In genomic region chrX:12137121-12137521, GRCm38 (mm10) we compare ENCODE assay signal across 8 mouse cellular contexts. TPM values are rescaled to one million over a fixed set of nuclear protein-coding genes. Genes with fewer than 3 reads are reported as not detected.
DNase-seq lines count a peak whose midpoint lies in the region; ATAC-seq and TF ChIP-seq lines count a peak whose summit lies in the region.

No protein-coding gene starts in this region.

- no peak for DNase-seq in kidney, adult 2 months
- DNase-seq in kidney, postnatal 10 days, result no peak
- peak; percentile 47 for DNase-seq in hindbrain, embryonic 11.5 days (ENCODE audit: low spot score)
- DNase-seq in thymus, postnatal 25 days, result peak; percentile 44
- DNase-seq in left cerebral cortex, adult 18-20 months (ENCODE audit: low spot score in 2 of 2), result no peak
- no peak for DNase-seq in cerebellum, adult 11 months

- no peaks in the 10 kb centered on the region for H3K9me3 ChIP-seq in hindbrain, embryonic 11.5 days (ENCODE audit: control insufficient read depth, low read length)

- H3K27me3 ChIP-seq in kidney, adult 2 months (replicated peaks; ENCODE audit: control insufficient read depth, insufficient read depth, low read length), result no peaks in the 10 kb centered on the region
- H3K27me3 ChIP-seq in hindbrain, embryonic 11.5 days (ENCODE audit: control insufficient read depth, insufficient read depth, low read length), result peaks cover 61% of the 10 kb centered on the region

- WGBS in kidney, adult 2 months, result 51% methylated on average over 25 of the region's 25 CpGs
- 3% methylated on average over 25 of the region's 25 CpGs for WGBS in bone marrow, adult 2 months
- 7% methylated on average over 24 of the region's 25 CpGs for WGBS in hindbrain, embryonic 11.5 days
- WGBS in macrophage (ENCODE audit: missing documents), result 16% methylated on average over 23 of the region's 25 CpGs

- peak overlapping the region; percentile 32 for H3K9ac ChIP-seq in hindbrain, embryonic 11.5 days (ENCODE audit: low read depth, low read length)

- TF ChIP-seq CTCF in kidney, adult 2 months (conservative IDR thresholded peaks at IDR 0.05; ENCODE audit: insufficient read depth, insufficient read length, low read depth, low read length), result no peak
- TF ChIP-seq CTCF in bone marrow, adult 2 months (IDR thresholded peaks at IDR 0.05; ENCODE audit: control insufficient read depth, insufficient read depth, low read length), result no peak

- 0 out of 2 replicates have a peak, but pooled peaks cover 3% of the 10 kb centered on the region for H3K4me1 ChIP-seq in kidney, adult 2 months (ENCODE audit: control insufficient read depth, insufficient read depth, low read length)
- no peaks in the 10 kb centered on the region; the same call in 1 of the 2 replicates for H3K4me1 ChIP-seq in bone marrow, adult 2 months (ENCODE audit: control insufficient read depth, insufficient read depth, low read length)
- H3K4me1 ChIP-seq in hindbrain, embryonic 11.5 days (replicated peaks; ENCODE audit: control insufficient read depth, insufficient read depth, low read length), result no peaks in the 10 kb centered on the region

- no peak overlapping the region for H3K27ac ChIP-seq in kidney, adult 2 months (ENCODE audit: insufficient read depth, low read depth, low read length)
- H3K27ac ChIP-seq in bone marrow, adult 2 months (ENCODE audit: control insufficient read depth, insufficient read depth, low read depth, low read length, poor library complexity), result peak overlapping the region; percentile 95
- H3K27ac ChIP-seq in hindbrain, embryonic 11.5 days (ENCODE audit: low read depth, low read length), result peak overlapping the region; percentile 87
- peak overlapping the region; percentile 70 for H3K27ac ChIP-seq in macrophage

- H3K4me2 ChIP-seq in hindbrain, embryonic 11.5 days (replicated peaks; ENCODE audit: low read depth, low read length), result peak overlapping the region; percentile 65

- peak overlapping the region; percentile 25; the same call in 1 of the 2 replicates for H3K4me3 ChIP-seq in kidney, adult 2 months (ENCODE audit: insufficient read depth, low read depth, low read length)
- H3K4me3 ChIP-seq in bone marrow, adult 2 months (replicated peaks; ENCODE audit: control insufficient read depth, low read depth, low read length), result peak overlapping the region; percentile 60
- peak overlapping the region; percentile 28 for H3K4me3 ChIP-seq in hindbrain, embryonic 11.5 days (ENCODE audit: low read depth, low read length)
- peak overlapping the region; percentile 33 for H3K4me3 ChIP-seq in macrophage (ENCODE audit: inconsistent target)

- H3K36me3 ChIP-seq in kidney, adult 2 months (ENCODE audit: control insufficient read depth, insufficient read depth, low read length), result no peaks in the 10 kb centered on the region
- H3K36me3 ChIP-seq in hindbrain, embryonic 11.5 days (ENCODE audit: control insufficient read depth, insufficient read depth, low read length), result no peaks in the 10 kb centered on the region
- H3K36me3 ChIP-seq in macrophage (ENCODE audit: inconsistent target), result no peaks in the 10 kb centered on the region

- peak; percentile 6; the same call in 1 of the 2 replicates for ATAC-seq in hindbrain, embryonic 11.5 days (ENCODE audit: low FRiP score)

- H3K79me2 ChIP-seq in macrophage (ENCODE audit: inconsistent target), result no peaks in the 10 kb centered on the region

- no peak for TF ChIP-seq POLR2A in kidney, adult 2 months (IDR thresholded peaks at IDR 0.05; ENCODE audit: low read depth, low read length)
- no peak; the same call in 1 of the 2 replicates for TF ChIP-seq POLR2A in bone marrow, adult 2 months (IDR thresholded peaks at IDR 0.05; ENCODE audit: borderline replicate concordance, control insufficient read depth, low read depth, low read length)

RNA-seq across cellular contexts. Expression of gene Bcor, which starts 23.0 kb away (rescaled TPM):
- polyA plus RNA-seq in kidney, adult 2 months (2012; rRNA removed), result 5.7 and 6.4 TPM in 2 replicates
- 9.0 and 13.6 TPM in 2 replicates for polyA plus RNA-seq in bone marrow, adult 2 months (2011; ENCODE audit: insufficient read depth, insufficient read length, low replicate concordance, missing spikeins)
- 23.1 and 24.6 TPM in 2 replicates for polyA plus RNA-seq in hindbrain, embryonic 11.5 days (2014; fragmentation: Nextera tagmentation; extraction: Ambion mirVana)
- total RNA-seq in macrophage (2018; cell fraction: chromatin; rRNA removed), result 100 to 1,000 TPM in 2 of 26 experiments, 10 to 100 TPM in 24; 15.3 to 177 (median 30.9) TPM
- total RNA-seq in macrophage (2018; cell fraction: cytosol; rRNA removed), result 10 to 100 TPM; 13.1 to 93.5 (median 21.7) TPM
- 100 to 1,000 TPM in 1 of 26 experiments, 10 to 100 TPM in 25; 14.2 to 120 (median 21.9) TPM for total RNA-seq in macrophage (2018; cell fraction: nucleus; rRNA removed)
- 12.8 to 15.2 TPM (median 13.3 TPM) in 3 replicates for polyA plus RNA-seq in macrophage (2018)
- total RNA-seq in left cerebral cortex, adult 18-20 months (2021), result 10 to 100 TPM; 36.2 to 37.7 TPM

Comparison
In these comparisons a context has a peak if more than half of its experiments do, and no peak if none do; other contexts are left out.
1. DNase-seq: peak in hindbrain, embryonic 11.5 days (single experiment) and thymus, postnatal 25 days (single experiment); none in kidney, adult 2 months (single experiment), kidney, postnatal 10 days (single experiment), left cerebral cortex, adult 18-20 months (0 of 2) and cerebellum, adult 11 months (single experiment).
2. Peak in every context shown above with its lines, with median percentiles within 50 percentile points of each other: H3K4me3 ChIP-seq.